Mouse (Mus musculus) forebrain, embryonic 12.5 days (tissue): ENCODE results near the gene Krt76. TPM values are rescaled to one million over a fixed set of nuclear protein-coding genes. Genes with fewer than 3 reads are reported as not detected.

ENCODE experiments used
- ATAC-seq: fragments of 200-750 bp; cut with Nextera tagmentation; 2 replicates; pipeline ENCODE4 v1.8.0; 2017; ENCODE audit warnings: moderate TSS enrichment; ENCODE audit not compliant: low FRiP score
- H3K27ac ChIP-seq: fragments of 300-500 bp; sonication (generic); 2 replicates; pipeline ENCODE4 v1.5.1; 2016; ENCODE audit warnings: mild to moderate bottlenecking
- H3K27me3 ChIP-seq: fragments of 300-500 bp; sonication (generic); 2 replicates; pipeline ENCODE4 v1.6.1; 2016; ENCODE audit warnings: mild to moderate bottlenecking
- H3K36me3 ChIP-seq: fragments of 300-500 bp; sonication (generic); replicated peaks from 2 replicates; pipeline ENCODE4 v1.6.1; 2016; ENCODE audit warnings: mild to moderate bottlenecking
- H3K4me1 ChIP-seq: fragments of 300-500 bp; sonication (generic); 2 replicates; pipeline ENCODE4 v1.6.1; 2016
- H3K4me2 ChIP-seq: fragments of 300-500 bp; sonication (generic); 2 replicates; pipeline ENCODE4 v1.6.1; 2016; ENCODE audit warnings: mild to moderate bottlenecking, moderate library complexity
- H3K4me3 ChIP-seq: fragments of 300-500 bp; sonication (generic); replicated peaks from 2 replicates; pipeline ENCODE4 v1.5.1; 2016; ENCODE audit warnings: mild to moderate bottlenecking
- H3K9ac ChIP-seq: fragments of 300-500 bp; sonication (generic); 2 replicates; pipeline ENCODE4 v1.6.1; 2016; ENCODE audit warnings: mild to moderate bottlenecking
- H3K9me3 ChIP-seq: fragments of 300-500 bp; sonication (generic); 2 replicates; pipeline ENCODE4 v1.6.1; 2016
- WGBS: fragments of 180-500 bp; shearing (Covaris S2); methylation state at CpG from one replicate; pipeline ENCODE4 v1.1.7; 2016; 5-methylcytosine and 5-hydroxymethylcytosine counted together
- microRNA-seq: library from miRNA; unstranded; fragments of <30 nt; microRNA quantifications from one replicate; pipeline ENCODE4, GENCODE M21; 2017
- polyA plus RNA-seq: library from polyadenylated mRNA; unstranded; fragments of >200 nt; fragmentation: Nextera tagmentation; extraction: Ambion mirVana; gene quantifications from 2 replicates; pipeline ENCODE4 v1.2.1, GENCODE M21; 2016

Gene Krt76
- polyA plus RNA-seq, 1 experiment from 2014 or later, result not detected

DNA sequence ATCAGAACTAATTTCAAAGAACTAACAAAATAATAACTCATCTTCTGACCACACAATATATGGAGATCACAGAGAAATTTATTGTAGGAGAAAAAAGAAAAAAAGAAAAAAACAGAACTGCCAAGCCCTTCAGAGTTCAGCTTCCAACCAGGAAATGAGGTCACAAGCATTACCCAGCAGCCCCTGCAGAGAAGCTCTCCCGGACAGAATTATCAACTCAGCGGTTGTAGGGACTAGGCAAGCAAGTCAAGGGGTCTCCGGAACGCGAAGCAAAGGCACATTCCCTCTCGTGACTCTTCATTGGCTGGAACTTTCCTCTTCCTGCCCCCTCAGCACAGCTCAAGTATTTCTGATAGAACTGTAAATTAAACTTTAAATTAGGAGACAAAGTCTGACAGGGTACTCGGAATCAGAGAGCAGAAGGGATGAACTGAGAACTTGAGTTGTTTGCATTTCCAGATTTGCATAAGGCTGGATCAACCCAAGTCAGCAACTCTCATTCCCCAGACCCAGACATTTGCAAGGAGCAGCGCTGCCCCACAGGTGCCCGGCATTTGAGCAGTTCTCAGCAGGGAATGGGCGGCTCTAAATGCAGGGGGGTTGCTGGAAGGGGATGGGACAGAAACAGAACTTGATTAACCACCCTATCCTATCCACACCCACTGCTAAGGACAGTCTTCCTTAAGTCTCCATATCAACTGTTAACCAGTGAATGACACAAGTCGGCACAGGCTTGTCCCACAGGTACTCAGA, 33.9 kb downstream of the Krt76 start:
- no peak overlapping the region for H3K9ac ChIP-seq
- H3K27ac ChIP-seq, result no peak overlapping the region
- peaks cover 19% of the 10 kb centered on the region for H3K4me1 ChIP-seq
- WGBS, result 8% methylated on average over 11 of the region's 11 CpGs
- peak overlapping the region; percentile 90 for H3K4me2 ChIP-seq
- H3K9me3 ChIP-seq, result no peaks in the 10 kb centered on the region
- H3K36me3 ChIP-seq, result no peaks in the 10 kb centered on the region
- peak overlapping the region; percentile 48; the same call in 1 of the 2 replicates for H3K4me3 ChIP-seq
- peaks cover 70% of the 10 kb centered on the region for H3K27me3 ChIP-seq
- ATAC-seq, result no peak

DNA sequence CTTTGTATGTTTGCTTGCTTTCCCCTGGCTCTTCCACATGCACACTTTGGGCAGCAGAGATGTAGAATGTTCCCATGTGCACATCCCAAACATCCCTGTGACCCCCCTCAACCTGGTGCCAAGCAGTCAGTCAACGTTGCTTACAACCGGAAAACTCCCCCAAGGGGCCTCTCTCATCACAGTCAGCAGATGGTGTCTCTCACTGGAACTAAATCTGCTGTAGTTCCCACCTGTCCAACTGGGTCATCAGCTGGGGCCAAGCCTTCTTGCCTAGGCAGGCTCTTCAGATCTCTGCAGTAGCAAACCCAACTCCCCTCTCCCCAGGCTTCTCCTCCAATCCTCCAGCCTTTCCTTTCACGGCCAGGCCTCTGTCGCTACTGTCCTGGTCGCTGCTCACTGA, 36.0 kb downstream of the Krt76 start:
- 61% methylated on average over 5 of the region's 5 CpGs for WGBS
- ATAC-seq, result no peak
- Histone ChIP-seq H3K4me2 (no peak overlapping the region), H3K9me3 (no peaks in the 10 kb centered on the region), H3K4me3 (no peak overlapping the region), H3K27me3 (peaks cover 76% of the 10 kb centered on the region), H3K9ac (no peak overlapping the region), H3K4me1 (peaks cover 24% of the 10 kb centered on the region), H3K36me3 (no peaks in the 10 kb centered on the region), H3K27ac (no peak overlapping the region)

DNA sequence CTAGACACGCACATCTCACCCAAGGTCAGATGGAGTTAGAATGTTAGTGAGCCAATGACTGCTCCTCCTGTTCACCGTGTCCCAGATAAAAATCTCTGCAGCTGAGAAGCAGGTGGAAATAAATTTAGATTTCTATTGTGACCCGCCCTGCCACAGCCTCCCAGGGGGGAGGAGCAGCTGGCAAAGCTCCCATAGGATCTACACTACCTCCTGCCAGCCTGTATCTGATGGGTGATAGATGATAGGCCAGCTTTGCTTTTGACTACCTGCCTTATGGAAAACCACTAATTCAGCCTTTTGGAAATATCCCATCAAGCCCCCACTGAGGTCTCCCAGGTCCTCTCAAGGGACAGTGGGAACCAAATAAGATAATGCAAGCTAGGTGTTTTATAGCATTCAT, 37.0 kb downstream of the Krt76 start:
- no peak overlapping the region for H3K4me3 ChIP-seq
- no peak overlapping the region for H3K27ac ChIP-seq
- H3K36me3 ChIP-seq, result no peaks in the 10 kb centered on the region
- H3K4me1 ChIP-seq, result peaks cover 24% of the 10 kb centered on the region
- peaks cover 74% of the 10 kb centered on the region for H3K27me3 ChIP-seq
- H3K9me3 ChIP-seq, result no peaks in the 10 kb centered on the region
- no peak for ATAC-seq
- H3K9ac ChIP-seq, result no peak overlapping the region
- WGBS, result 79% methylated on average over 3 of the region's 3 CpGs
- H3K4me2 ChIP-seq, result no peak overlapping the region

DNA sequence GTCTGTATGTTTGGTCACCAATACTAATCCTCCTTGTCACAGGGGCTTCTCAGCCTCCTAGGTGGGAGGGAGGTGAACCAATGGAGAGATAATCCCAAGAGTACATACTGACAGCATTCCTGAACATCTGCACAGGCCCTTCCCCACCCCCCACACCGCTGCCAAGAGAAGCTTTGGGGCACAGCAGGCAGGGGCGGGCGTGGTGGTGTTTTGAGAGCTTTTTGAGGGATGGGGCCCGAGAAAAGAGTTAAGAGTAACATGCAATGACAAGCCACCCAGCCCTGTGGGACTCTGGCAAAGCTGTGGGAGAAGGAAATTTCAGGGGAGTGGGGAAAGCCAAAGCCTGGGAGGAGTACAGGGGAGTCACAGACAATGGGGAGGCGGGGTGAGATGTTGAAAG, 38.4 kb downstream of the Krt76 start:
- H3K4me2 ChIP-seq, result no peak overlapping the region
- no peak for ATAC-seq
- no peak overlapping the region for H3K9ac ChIP-seq
- H3K27me3 ChIP-seq, result peaks cover 60% of the 10 kb centered on the region
- no peak overlapping the region for H3K4me3 ChIP-seq
- no peaks in the 10 kb centered on the region for H3K36me3 ChIP-seq
- 12% methylated on average over 5 of the region's 5 CpGs for WGBS
- H3K9me3 ChIP-seq, result no peaks in the 10 kb centered on the region
- peaks cover 13% of the 10 kb centered on the region for H3K4me1 ChIP-seq
- no peak overlapping the region for H3K27ac ChIP-seq

DNA sequence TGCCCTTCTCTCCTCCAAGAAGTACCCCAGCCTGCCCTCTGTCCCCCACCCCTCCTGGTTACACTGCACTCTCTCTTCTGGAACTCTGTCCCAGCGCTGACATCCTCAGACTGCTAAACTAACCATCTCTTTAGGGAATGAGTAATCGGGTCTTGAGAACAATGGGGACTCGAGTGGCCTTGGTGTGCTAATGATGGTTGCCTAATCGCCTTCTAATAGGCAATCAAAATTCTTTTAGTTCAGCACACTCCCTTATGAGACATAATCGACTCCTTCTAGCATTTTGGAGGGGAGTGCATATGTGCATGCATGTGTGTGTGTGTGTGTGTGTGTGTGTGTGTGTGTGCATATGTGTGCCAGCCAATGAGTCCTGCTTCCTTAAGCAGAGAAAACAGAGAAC, 40.1 kb downstream of the Krt76 start:
- Histone ChIP-seq H3K9me3 (no peaks in the 10 kb centered on the region), H3K4me2 (no peak overlapping the region), H3K9ac (no peak overlapping the region), H3K4me3 (no peak overlapping the region), H3K27me3 (peaks cover 45% of the 10 kb centered on the region), H3K27ac (no peak overlapping the region), H3K36me3 (no peaks in the 10 kb centered on the region), H3K4me1 (peaks cover 10% of the 10 kb centered on the region)
- 9% methylated on average over 5 of the region's 5 CpGs for WGBS
- ATAC-seq, result no peak

DNA sequence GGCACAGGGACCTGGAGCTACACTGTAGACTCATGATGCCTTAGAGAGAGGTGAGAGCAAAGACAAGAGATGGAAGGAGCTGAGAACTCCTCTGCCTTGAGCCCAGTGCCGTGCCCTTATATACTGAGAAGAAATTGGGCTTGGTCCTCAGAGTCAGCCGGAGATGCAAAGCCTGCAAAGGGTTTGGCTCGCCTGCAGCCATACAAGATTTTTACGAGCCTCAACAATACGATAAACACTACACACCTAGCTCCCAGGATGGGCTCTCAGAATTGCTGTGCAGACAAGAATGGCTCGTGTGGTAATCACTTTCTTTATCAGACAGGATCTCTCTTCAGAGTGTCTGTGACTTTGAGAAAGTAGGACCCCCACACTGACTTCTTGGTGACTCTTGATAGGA, 42.0 kb downstream of the Krt76 start, which contains the start of gene Krt1:
TSS of gene Krt1 (minus strand) at position 101 of the 400 bp plus-strand sequence.
- H3K4me2 ChIP-seq, result no peak within 1 kb of the TSS
- no peak within 1 kb of the TSS for H3K27ac ChIP-seq
- no peaks in the 10 kb centered on the region for H3K36me3 ChIP-seq
- H3K27me3 ChIP-seq, result peaks cover 29% of the 10 kb centered on the region
- ATAC-seq, result no peak
- H3K4me1 ChIP-seq, result peaks cover 13% of the 10 kb centered on the region
- no peak within 1 kb of the TSS for H3K4me3 ChIP-seq
- no peak within 1 kb of the TSS for H3K9ac ChIP-seq
- H3K9me3 ChIP-seq, result no peaks in the 10 kb centered on the region
- WGBS, result 89% methylated on average over 6 of the region's 6 CpGs

DNA sequence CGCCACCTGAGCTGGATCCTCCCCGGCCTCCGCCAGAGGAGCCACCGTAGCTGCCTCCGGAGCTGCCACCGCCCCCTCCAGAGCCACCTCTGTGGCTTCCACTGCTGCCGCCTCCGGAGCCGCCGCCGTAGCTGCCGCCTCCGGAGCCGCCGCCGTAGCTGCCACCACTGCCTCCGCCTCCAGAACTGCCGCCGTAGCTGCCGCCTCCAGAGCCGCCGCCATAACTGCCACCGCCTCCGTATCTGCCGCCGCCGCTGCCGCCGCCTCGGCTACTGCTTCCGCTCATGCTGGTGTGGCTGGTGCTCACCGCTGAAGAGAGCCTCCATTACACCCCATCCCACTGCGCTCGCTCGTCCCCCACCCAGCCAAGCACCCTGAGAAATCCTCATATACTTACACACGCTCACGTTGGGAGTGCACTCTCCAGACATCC, 46.7 kb downstream of the Krt76 start:
- Histone ChIP-seq H3K9me3 (no peaks in the 10 kb centered on the region), H3K9ac (peak overlapping the region; percentile 70), H3K4me1 (peaks cover 5% of the 10 kb centered on the region; the same call in 1 of the 2 replicates), H3K4me3 (peak overlapping the region; percentile 54), H3K4me2 (peak overlapping the region; percentile 71), H3K27ac (peak overlapping the region; percentile 63), H3K36me3 (no peaks in the 10 kb centered on the region), H3K27me3 (peaks cover 13% of the 10 kb centered on the region)
- peak; percentile 81 for ATAC-seq
- under 1% methylated on average over 24 of the region's 37 CpGs for WGBS

DNA sequence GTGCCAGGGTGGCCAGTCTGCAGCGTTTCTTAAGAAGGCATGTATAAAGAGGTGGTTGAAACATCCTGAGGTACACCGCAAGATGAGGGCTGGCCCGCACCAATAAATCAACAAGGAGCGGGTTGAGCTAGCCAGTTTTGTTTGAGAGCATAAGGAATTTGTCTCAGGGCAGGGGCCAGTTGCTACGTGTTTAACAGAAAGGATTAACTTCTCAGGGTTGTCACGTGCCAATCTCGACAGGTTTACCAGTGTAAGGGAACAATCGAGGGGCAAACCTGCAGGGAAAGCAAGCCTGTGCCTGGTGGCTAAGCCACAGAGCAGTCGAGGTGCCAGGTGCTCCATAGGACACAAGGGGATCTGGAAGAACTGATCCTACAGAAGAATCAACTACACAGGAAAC, 49.5 kb downstream of the Krt76 start:
- Histone ChIP-seq H3K36me3 (no peaks in the 10 kb centered on the region), H3K9me3 (no peaks in the 10 kb centered on the region), H3K4me2 (no peak overlapping the region), H3K27ac (no peak overlapping the region), H3K9ac (no peak overlapping the region), H3K4me1 (peaks cover 5% of the 10 kb centered on the region; the same call in 1 of the 2 replicates), H3K27me3 (peaks cover 13% of the 10 kb centered on the region; the same call in 1 of the 2 replicates), H3K4me3 (no peak overlapping the region)
- WGBS, result 65% methylated on average over 9 of the region's 9 CpGs
- no peak for ATAC-seq

DNA sequence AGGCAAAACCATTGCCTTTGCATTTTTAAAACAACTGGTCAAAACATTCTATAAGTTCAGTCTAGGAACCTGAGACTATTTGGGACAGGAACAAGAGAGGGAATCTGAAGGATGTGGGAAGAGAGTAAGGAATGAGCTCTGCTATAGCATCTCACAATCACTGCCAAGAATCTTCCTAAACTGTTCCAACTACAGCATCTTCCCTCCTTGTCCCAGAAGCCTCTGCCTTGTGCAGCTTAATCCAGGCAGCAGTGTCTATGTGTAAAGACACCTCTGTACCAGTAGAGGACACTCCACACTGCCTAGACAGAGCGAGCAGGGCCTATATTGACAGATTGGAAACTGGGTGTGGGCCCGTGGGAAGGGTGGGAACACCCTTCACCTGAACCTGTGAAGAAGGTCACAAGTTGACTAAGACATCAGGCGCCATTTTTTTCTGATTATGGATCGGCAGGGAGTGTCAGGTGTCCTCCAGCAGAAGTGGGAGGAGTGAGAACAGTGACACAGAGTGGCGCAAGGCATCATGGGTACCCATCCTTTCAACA, 57.9 kb downstream of the Krt76 start:
- no peaks in the 10 kb centered on the region for H3K27me3 ChIP-seq
- peaks cover under 1% of the 10 kb centered on the region; the same call in 1 of the 2 replicates for H3K4me1 ChIP-seq
- H3K27ac ChIP-seq, result no peak overlapping the region
- no peak overlapping the region for H3K4me2 ChIP-seq
- H3K36me3 ChIP-seq, result no peaks in the 10 kb centered on the region
- WGBS, result 69% methylated on average over 5 of the region's 5 CpGs
- no peak for ATAC-seq
- H3K4me3 ChIP-seq, result no peak overlapping the region
- H3K9ac ChIP-seq, result no peak overlapping the region
- no peaks in the 10 kb centered on the region for H3K9me3 ChIP-seq

Small RNA genes within 50 kb of the gene (microRNA-seq; reads per million reads assigned to microRNA genes)
- gene Gm44356, result not detected

Other genes with a start within 250 kb of the Krt76 start
- gene Gm5478, start 245.5 kb downstream of the Krt76 start, polyA plus RNA-seq, result not detected in 2 replicates
- gene Krt6b, start 212.6 kb downstream of the Krt76 start, polyA plus RNA-seq, result not detected in 2 replicates
- gene Krt6a, start 198.6 kb downstream of the Krt76 start, polyA plus RNA-seq, result not detected in 2 replicates
- gene Krt5, start 180.0 kb downstream of the Krt76 start, polyA plus RNA-seq, result 3.7 and 6.3 TPM in 2 replicates
- gene Krt71, start 149.8 kb downstream of the Krt76 start, polyA plus RNA-seq, result not detected in 2 replicates
- not detected in 2 replicates for gene Krt72, start 106.5 kb downstream of the Krt76 start, polyA plus RNA-seq
- gene Krt73, start 90.6 kb downstream of the Krt76 start, polyA plus RNA-seq, result 0.19 and 0.41 TPM in 2 replicates
- gene Krt2, start 74.8 kb downstream of the Krt76 start, polyA plus RNA-seq, result not detected in 2 replicates
- 4.0 and 4.5 TPM in 2 replicates for gene Krt1, start 42.1 kb downstream of the Krt76 start, polyA plus RNA-seq
- not detected in 2 replicates for gene Krt77, start 23.2 kb downstream of the Krt76 start, polyA plus RNA-seq
- gene Krt4, start 31.8 kb upstream of the Krt76 start, polyA plus RNA-seq, result not detected in 2 replicates
- gene Krt79, start 47.4 kb upstream of the Krt76 start, polyA plus RNA-seq, result 0.08 and 0.15 TPM in 2 replicates
- not detected in 2 replicates for gene Krt78, start 61.4 kb upstream of the Krt76 start, polyA plus RNA-seq
- gene Krt8, start 111.6 kb upstream of the Krt76 start, polyA plus RNA-seq, result 10.0 and 13.4 TPM in 2 replicates
- 9.4 and 13.6 TPM in 2 replicates for gene Krt18, start 135.3 kb upstream of the Krt76 start, polyA plus RNA-seq
- 109 TPM in 2 replicates for gene Eif4b, start 180.9 kb upstream of the Krt76 start, polyA plus RNA-seq
- gene Tns2, start 207.5 kb upstream of the Krt76 start, polyA plus RNA-seq, result 7.9 and 8.2 TPM in 2 replicates
- gene Spryd3, start 243.3 kb upstream of the Krt76 start, polyA plus RNA-seq, result 19.1 and 19.6 TPM in 2 replicates